Mouse (Mus musculus) stomach, adult 2 months (tissue): ENCODE data around the gene Crygc. TPM values are rescaled to one million over a fixed set of nuclear protein-coding genes. Genes with fewer than 3 reads are reported as not detected.

Experiments used
- polyA plus RNA-seq: library from polyadenylated mRNA; depleted of rRNA; stranded (reverse); fragments of >200 nt; gene quantifications from 2 replicates; pipeline ENCODE4 v1.2.3, GENCODE M21; 2012; rRNA removed

Gene Crygc
- polyA plus RNA-seq = 0.11 TPM in 1 of 2 replicates, not detected in the other

DNA sequence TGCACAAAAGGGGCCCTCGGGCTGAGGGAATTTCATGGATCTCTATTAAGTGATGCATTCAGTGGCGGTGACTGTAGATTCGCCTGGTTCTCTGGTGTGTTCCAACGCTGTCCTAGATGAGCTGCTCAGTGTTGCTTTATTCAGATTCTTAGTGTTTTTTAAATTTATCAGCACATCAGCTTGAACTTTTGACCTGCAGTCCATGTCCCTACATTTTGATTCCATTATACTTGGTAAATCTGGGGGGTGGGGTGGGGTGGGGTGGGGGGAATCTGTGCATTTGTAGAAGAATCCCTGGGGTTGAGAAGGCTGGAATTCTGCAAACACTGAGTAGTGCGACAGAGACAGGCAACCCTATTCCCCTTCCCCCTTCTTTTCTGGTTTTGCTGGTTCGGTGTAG lies at the start of gene Crygc:
Gene Crygc (minus strand): TSS at position 101 of the 400 bp plus-strand sequence.

DNA sequence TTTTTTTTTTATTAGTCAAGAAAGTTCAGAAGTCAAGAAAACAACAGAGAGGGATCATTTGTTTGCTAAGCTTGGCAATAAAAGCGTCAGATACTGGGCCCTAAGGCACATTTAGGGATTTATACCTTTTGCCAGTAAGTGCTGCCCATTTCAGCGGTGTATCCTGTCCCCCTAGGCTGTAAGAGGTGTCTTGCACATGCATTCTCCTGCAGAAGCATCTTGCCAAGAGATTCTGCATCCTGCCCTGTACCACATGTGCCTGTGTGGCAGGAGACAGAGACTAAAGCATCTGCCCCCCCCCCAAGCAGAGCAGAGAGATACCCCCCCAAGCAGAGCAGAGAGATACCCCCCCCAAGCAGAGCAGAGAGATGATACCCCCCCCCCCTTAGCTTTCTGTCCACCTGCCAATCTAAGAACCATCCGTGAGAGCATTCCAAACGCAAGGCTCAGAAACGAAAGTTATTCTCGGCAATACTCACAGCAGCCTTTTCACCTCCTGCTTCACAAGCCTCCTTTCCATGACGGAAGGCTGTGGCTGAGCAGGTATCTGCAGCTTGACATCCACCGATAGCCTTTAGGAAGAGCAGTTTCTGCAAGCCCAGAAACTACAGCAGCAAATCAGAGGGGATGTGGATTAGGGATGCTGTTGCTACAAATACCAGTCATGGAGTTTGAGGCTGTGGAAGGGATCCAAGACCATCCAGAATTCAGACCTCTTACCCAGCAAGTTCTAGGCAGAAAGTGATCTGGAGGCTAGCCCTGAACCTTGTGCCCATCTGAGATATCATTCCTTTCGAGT lies 49.3 kb upstream of the Crygc start, which contains the start of gene D630023F18Rik:
Gene D630023F18Rik (minus strand): TSS at position 641 of the 799 bp plus-strand sequence.

DNA sequence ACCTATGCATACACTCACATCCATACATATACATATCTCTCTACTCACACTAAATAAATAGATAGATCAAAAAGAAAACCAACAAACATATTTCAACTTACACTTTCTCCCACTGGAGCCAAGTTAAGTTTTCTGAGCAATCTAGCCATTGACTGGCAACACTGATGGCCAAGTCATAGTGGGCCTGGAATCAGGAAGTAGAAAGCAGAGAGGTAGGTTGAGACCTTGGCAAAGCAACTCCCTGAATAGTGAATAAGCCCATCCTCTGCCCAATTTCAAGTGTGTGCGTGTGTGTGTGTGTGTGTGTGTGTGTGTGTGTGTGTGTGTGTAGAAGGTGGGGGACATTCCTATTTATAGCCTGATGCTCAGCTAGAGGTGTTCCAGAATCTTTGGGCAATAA lies 45.9 kb upstream of the Crygc start, which contains the start of gene Gm28845:
Gene Gm28845 (minus strand): TSS at position 121 of the 400 bp plus-strand sequence.

DNA sequence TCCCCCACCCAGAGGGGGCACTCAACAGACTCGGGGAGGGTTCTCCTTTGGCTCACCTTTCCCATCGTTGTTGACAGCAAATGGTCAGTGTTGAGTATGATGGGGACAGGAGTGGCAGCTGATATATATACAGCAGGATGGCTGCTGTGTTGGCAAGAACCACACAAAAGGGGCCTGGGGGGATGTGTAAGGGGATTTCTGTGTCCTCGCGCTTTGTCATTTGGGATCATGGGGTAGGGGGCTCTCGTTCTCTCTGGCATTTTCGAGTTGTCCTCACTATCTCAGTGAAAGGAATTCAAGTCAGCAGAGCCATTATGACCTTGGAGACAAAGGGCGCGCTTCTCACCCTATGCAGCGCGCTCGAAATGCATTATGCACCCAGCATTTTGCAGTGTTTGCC lies 29.8 kb upstream of the Crygc start, which contains the start of gene Cryga:
Gene Cryga (minus strand): TSS at position 101 of the 400 bp plus-strand sequence.

DNA sequence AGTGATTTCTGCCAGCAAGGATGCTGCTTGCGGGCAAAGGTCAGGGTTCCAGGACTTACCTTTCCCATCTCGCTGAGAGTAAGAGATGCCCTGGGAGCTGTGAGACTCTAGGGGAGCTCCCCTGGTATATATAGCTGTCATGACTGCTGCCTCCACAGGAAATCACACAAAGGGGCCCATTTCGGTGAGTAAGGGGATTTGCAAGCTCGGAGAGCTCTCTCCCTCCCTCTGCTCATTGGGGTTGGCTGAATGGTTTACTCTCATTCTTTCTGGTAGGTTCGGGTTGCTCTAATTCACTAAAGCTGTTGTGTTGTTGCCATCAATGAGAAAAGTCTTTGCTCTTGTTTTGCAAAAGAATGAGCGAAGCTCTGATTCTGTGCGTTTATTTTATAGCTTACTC lies 8.7 kb upstream of the Crygc start, which contains the start of gene Crygb:
Gene Crygb (minus strand): TSS at position 101 of the 400 bp plus-strand sequence.

DNA sequence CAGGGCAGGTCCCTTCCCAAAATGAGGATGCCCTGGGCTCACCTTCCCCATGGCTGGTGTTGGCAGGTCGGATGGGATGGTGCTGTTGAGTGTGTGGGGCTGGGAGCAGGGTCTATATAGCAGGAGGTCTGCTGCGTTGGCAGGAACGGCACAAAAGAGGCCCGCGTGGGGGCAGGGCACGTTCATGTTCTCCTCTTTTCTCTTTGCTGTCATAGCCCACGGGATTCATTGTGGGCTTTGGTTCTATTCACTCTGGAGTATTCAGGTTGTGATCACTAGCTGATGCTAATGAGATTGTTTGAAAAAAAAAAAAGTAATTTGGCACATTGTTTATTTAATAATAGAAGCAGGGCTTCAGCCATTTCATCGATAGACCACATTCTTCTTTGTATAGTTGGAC lies 10.1 kb downstream of the Crygc start, which contains the start of gene Crygd:
Gene Crygd (minus strand): TSS at position 101 of the 400 bp plus-strand sequence.

DNA sequence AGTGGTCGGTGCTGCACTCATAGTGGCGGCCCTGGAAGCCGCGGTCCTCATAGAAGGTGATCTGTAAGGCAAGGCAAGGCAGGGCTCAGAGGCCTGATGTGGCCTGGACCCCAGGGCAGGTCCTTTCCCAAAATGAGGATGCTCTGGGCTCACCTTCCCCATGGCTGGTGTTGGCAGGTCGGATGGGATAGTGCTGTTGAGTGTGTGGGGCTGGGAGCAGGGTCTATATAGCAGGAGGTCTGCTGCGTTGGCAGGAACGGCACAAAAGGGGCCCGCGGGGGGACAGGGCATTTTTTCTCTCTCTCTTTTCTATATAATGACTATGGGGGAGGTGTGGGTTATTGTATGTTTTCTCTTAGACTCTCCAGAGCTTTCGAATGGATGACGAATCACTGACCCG lies 22.5 kb downstream of the Crygc start, which contains the start of gene Cryge:
Gene Cryge (minus strand): TSS at position 198 of the 400 bp plus-strand sequence.

DNA sequence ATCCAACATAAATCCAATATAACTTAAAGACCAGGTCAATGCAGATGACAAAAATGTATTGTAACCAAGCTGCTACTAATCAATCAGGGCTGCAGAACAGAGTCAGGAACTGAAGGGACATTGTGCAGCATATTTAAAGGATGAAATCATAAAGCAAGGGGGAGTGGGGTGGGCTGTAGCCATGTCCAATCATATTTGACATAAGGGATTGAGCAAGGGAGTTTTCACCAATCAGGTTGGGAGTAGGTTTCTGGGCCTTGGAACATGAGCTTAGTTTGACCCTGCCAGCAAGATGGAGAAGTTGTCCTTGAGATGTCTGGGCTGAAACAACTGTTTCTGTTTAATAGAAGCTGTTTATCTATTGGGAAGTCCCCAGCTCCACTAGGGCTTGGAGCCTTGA lies 40.8 kb downstream of the Crygc start, which contains the start of gene Akr1cl:
Gene Akr1cl (minus strand): TSS at position 119 of the 400 bp plus-strand sequence.

Other genes starting within 250 kb of the Crygc start
- gene Plekhm3, start 116.9 kb downstream of the Crygc start, polyA plus RNA-seq = 0.68 and 0.96 TPM in 2 replicates
- 0.11 TPM in 1 of 2 replicates, not detected in the other for gene Akr1cl, start 40.9 kb downstream of the Crygc start, polyA plus RNA-seq
- gene Cryge, start 22.5 kb downstream of the Crygc start, polyA plus RNA-seq = not detected in 2 replicates
- not detected in 2 replicates for gene Crygd, start 10.2 kb downstream of the Crygc start, polyA plus RNA-seq
- gene Crygb, start 8.6 kb upstream of the Crygc start, polyA plus RNA-seq = not detected in 2 replicates
- gene Cryga, start 29.7 kb upstream of the Crygc start, polyA plus RNA-seq = 0.15 TPM in 1 of 2 replicates, not detected in the other
- gene Gm28845, start 45.9 kb upstream of the Crygc start, polyA plus RNA-seq = not detected in 2 replicates
- gene D630023F18Rik, start 49.5 kb upstream of the Crygc start, polyA plus RNA-seq = 0.05 TPM in 1 of 2 replicates, not detected in the other
- gene Idh1, start 112.8 kb upstream of the Crygc start, polyA plus RNA-seq = 6.1 and 9.3 TPM in 2 replicates
- gene Pikfyve, start 113.0 kb upstream of the Crygc start, polyA plus RNA-seq = 0.75 and 0.89 TPM in 2 replicates
- not detected in 2 replicates for gene Pth2r, start 208.4 kb upstream of the Crygc start, polyA plus RNA-seq